Mouse (Mus musculus): ENCODE results near the gene Adamts17.

GRCm38 (mm10) chr7:67041685-67042084 is 202.2 kb downstream of the Adamts17 start:
- no peak for TF ChIP-seq POLR2A (IDR thresholded peaks at IDR 0.05; ENCODE audit: extremely low read depth, insufficient read depth, low read length)
- TF ChIP-seq CTCF (IDR thresholded peaks at IDR 0.05; ENCODE audit: extremely low read depth, insufficient read depth, low read length) = no peak
